Mouse (Mus musculus): ENCODE data around the gene Vwf. TPM values are rescaled to one million over a fixed set of nuclear protein-coding genes. Genes with fewer than 3 reads are reported as not detected.

The Vwf gene
- 4.2 and 5.1 TPM in 2 replicates for polyA plus RNA-seq (2015; fragmentation: Nextera tagmentation; extraction: Ambion mirVana)

GRCm38 (mm10) chr6:125546474-125546873 is at the start of gene Vwf:
Vwf (plus strand) TSS chr6:125546774.
- DNase-seq (ENCODE audit: low spot score): no peak

GRCm38 (mm10) chr6:125498062-125498461 is 48.5 kb upstream of the Vwf start:
- DNase-seq (ENCODE audit: low spot score): peak; percentile 59

- DNase-seq (ENCODE audit: low spot score): no peak
These were observed 43.3 kb upstream of the Vwf start for GRCm38 (mm10) chr6:125503186-125503802.

DNA sequence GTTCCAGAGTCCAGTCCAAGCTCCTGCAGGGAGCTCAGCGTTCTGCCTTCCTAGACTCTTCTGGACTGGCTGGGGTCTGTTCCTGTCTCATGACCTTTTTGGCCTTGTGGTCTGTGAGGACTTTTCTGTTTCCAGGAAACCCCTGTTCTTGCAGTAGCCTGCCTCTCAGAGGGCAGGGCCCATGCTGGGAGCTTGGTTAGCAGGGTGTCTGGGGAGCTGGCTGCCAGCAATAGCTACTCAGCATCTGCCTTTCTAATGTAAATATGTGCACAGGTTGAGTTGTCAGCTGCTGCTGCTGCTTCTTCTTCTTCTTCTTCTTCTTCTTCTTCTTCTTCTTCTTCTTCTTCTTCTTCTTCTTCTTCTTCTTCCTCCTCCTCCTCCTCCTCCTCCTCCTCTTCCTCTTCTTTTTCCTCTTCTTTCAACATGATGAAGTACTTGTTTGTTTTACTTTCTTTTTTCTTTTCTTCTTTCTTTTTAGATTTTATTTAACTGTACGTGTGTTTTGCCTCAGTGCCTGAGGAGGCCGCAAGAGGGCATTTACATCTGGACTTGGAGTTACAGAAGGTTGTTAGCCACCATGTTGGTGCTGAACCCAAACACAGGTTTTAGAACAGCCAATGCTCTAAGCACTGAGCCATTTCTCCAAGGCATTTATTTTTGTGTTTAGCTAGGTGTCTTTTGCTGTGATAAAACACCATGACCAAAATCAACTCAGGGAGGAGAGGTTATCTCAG is 41.8 kb upstream of the Vwf start:
- DNase-seq (ENCODE audit: low spot score): no peak

DNA sequence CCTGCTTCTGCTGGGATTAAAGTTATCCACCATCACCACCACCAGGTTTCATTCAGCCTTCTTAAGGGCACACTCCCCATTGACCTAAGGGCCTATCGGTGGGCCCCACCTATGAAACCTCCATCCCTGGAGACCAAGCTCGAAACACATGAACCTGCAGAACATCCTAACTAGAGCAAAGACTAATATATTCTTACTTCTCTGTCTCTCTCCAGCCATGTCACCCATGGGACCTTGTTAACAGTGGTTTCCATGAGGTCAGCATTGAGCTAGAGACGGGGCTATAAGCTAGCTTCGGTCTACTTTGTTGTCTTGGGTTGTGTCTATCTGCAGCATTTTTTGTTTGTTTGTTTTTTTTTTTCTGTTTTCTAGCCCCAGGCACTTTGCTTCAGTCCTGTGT is 40.1 kb upstream of the Vwf start:
- no peak for DNase-seq (ENCODE audit: low spot score)

GRCm38 (mm10) chr6:125509783-125510182 is 36.8 kb upstream of the Vwf start:
- DNase-seq (ENCODE audit: low spot score): no peak

DNA sequence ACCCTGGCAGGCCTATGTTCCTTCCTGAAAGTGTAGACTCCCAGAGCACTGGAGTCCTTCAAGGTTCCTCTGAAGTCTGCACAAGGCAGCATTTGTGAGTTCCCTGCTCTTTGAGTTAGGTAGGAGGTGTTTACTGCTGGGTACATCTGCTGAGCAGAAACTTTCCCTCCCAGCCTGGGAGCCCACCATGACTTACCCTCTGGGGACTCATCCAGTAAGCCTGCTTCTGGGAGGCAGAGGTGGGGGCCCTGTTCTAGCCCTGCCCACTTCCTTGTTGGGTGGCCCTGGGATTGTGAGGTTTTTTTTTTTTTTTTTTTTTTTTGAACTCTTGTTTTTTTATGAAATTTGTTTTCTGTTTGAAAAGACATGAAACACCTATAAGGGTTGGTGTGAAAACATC is 35.9 kb upstream of the Vwf start:
- no peak for DNase-seq (ENCODE audit: low spot score)

- DNase-seq (ENCODE audit: low spot score): no peak
These were observed 35.4 kb upstream of the Vwf start for GRCm38 (mm10) chr6:125511196-125511595.

GRCm38 (mm10) chr6:125512950-125513596 is 33.5 kb upstream of the Vwf start:
- no peak for DNase-seq (ENCODE audit: low spot score)

GRCm38 (mm10) chr6:125515503-125516315 is 30.9 kb upstream of the Vwf start:
- no peak for DNase-seq (ENCODE audit: low spot score)

GRCm38 (mm10) chr6:125521558-125522193 is 24.9 kb upstream of the Vwf start:
- DNase-seq (ENCODE audit: low spot score): no peak

DNA sequence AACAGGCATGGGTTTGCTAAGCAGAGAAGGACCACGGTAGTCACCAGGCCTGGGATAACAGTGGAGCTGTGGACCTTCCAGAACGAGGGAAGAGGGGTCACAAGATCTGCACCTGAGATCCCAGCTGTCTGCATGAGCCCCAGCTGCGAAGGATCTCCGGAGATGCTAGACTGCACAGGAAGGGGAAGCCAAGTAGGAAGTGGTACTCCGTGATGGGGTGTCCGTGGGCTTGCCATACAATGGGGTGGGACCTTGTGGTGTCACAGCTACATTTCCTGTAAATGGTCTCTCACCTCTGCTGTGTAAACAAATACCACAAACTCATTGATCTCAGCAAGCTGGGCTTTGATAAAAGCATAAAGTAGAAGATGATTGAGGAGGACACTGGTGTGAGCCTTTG is 22.5 kb upstream of the Vwf start:
- DNase-seq (ENCODE audit: low spot score): peak; percentile 20

DNA sequence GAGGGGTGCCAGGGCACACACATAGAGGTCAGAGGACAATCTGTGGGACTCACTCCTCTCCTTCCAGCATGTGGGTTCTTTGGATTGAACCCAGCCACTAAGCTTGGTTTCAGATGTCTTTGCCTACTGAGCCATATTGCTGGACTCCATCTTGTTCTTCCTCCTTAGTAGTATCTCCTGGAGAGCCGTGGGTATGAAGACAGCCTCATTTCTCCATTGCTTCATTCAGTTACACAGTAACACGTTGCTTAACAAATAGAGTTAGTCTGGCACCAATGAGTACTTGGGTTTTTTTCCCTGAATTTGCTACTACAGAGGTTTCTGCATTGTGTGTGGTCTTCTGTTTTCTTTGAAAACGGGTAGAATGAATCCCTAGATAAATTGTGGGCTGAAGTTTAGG is 20.5 kb upstream of the Vwf start:
- DNase-seq (ENCODE audit: low spot score): no peak

DNA sequence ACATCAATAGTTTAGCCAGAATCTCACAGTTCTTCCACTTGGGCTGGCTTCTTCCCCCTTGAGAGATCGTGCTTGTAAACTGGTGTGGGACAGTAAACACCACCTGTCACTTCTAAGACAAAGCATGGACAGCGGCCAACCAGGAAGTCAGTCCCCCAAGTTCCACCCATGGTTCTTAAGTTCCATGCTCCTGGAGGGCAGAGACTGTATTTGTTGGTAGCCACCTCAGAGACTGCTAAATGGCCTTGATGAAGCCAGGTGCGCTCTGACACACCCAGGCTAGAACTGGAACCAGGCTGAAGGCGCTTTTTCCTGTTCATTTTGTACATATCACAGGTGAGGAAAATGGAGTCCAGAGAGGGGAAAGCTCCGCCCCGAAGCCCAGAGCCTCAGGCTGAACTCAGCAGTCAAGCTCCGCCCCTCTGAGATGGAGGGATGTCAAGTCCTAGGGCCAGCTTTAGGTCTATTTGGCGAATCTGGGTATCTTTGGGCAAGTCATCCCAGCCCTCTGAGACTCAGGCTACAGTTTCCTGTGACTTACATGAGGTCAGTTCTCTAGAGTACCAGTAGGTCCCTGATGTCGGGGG is 17.9 kb upstream of the Vwf start:
- no peak for DNase-seq (ENCODE audit: low spot score)

DNA sequence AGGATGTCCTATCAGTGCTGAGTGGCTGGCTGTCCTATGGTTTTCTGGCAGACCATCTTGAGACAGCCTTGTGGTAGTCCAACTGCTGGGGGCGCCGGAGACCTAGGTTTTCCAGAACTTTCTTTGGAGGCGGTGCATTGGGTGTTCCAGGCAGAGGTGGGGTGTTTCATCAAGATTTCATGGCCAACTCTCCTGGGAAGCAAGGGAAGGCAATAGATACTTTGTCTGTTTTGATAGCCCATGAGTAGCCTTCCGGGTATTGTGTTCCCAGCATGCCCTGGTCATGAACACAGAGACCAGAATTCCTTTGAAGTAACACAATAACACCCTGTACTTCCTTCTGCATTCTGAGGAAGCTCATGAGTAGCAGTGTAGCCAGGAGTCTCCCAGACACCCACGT is 17.1 kb upstream of the Vwf start:
- DNase-seq (ENCODE audit: low spot score): no peak

DNA sequence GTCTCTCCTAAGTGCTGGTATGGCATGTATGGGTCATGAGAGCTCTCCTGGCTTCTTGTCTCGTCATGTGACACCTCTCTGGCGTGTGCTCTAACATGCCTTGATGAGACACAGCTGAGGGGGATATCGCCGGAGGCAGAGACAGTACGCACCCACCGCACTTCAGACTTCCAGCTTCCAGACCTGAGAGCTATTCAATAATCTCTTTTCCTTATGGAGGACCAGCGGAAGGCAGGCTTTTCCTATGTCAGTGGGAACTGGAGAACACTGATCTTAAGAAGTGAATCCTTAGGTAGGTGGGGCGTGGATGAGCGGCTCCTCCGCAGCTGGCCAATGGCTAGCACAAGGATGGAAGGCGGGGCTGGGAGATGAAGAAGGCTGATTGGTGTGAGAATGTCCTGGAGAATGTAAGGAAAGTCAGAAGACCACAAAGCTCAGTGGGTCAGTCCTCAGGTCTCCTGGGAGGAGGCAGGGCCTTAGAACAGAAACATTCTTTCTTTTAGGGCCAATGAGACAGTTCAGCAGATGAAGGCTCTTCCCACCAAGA is 13.4 kb upstream of the Vwf start:
- no peak for DNase-seq (ENCODE audit: low spot score)

DNA sequence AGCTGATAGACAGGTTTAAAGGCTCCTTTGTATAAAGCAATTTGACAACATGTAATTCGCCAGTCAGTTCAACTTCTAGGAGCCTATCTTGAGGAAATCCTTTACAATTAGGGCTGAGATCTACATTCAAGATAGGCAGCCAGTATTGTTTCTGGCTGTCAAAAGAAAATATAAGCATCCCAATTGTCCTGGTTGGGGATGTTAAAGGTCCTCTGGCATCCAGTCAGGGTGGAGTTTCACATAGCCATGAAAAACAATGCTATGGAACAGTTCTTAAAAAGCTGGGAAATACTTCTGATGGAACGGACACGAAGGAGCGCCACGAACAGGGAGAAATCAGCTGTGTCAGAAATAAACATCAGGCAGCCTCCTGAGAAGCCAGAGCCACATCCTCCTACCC is 11.6 kb upstream of the Vwf start:
- DNase-seq (ENCODE audit: low spot score): no peak

DNA sequence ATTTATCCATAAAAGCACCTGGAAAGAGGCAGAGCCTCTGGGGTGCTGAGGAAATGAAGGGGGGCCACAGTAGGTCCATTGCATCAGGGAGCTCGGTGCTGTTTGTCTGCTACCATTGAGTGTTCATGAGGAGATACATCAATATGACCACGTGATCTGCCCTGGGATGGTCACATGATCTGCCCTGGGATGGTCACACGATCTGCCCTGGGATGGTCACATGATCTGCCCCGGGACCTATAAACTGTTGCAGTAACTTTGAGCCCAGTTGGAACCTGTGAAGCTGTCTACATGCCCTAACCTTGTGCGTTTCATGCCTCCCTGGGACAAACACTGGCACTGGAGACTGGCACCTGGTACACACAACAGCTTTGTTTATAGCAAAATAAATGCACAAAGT is 8.1 kb upstream of the Vwf start:
- DNase-seq (ENCODE audit: low spot score): no peak

- DNase-seq (ENCODE audit: low spot score): no peak
These were observed 7.2 kb upstream of the Vwf start for GRCm38 (mm10) chr6:125539423-125539822.

DNA sequence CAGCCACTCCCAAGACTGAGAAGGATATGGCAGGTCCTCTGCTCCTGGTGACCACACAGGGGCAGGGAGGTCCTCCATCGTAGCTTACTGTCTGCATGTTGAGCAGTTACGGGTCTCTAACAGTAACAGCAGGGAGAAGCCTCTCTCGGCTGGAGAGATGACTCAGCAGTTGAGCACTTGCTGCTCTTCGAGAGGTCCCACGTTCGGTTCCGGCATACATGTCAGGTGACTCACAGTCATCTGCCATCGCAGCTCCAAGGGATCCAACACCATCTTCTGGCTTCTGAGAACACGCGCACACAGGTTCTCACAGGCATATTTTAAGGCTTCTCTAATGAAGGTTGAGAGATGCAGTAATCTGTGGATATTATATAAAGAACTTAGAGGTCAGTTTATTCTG is 6.4 kb upstream of the Vwf start:
- no peak for DNase-seq (ENCODE audit: low spot score)

DNA sequence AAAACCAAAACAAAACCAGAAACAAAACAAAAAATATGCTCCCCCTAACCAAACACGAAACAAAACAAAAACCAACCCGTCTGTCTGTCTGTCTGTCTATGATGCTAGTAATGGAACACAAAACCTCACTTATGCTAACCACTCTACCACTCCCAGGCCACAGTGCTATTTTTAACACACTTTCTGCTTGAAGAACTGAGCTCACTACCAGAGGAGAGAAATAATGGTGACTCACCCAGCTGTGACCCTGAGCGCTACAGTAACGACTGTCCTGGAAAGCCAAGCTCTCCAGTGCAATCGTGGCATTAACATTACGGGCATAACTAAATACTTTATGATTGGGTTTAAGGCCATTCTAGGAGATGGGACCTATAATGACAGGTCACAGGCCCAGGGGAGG is 5.7 kb upstream of the Vwf start:
- no peak for DNase-seq (ENCODE audit: low spot score)

Measured in thymus, postnatal 0 days (tissue).